Mouse (Mus musculus) heart, postnatal 0 days (tissue): ENCODE results near the gene Arhgef10l.

Experiments used
- CTCF ChIP-seq: IDR thresholded peaks from 2 replicates; pipeline ENCODE4 v1.5.1; 2016; ENCODE audit warnings: antibody characterized with exemption, control low read depth, low read depth
- EP300 ChIP-seq: IDR thresholded peaks from 2 replicates; pipeline ENCODE4 v1.6.1; 2016; ENCODE audit warnings: antibody characterized with exemption, low read depth

GRCm38 (mm10) chr4:140702611-140703327 lies 37.0 kb upstream of the Arhgef10l start:
- no peak for TF ChIP-seq CTCF
- no peak for TF ChIP-seq EP300
